ENCODE assay signal across 9 mouse cellular contexts in the genomic region with DNA sequence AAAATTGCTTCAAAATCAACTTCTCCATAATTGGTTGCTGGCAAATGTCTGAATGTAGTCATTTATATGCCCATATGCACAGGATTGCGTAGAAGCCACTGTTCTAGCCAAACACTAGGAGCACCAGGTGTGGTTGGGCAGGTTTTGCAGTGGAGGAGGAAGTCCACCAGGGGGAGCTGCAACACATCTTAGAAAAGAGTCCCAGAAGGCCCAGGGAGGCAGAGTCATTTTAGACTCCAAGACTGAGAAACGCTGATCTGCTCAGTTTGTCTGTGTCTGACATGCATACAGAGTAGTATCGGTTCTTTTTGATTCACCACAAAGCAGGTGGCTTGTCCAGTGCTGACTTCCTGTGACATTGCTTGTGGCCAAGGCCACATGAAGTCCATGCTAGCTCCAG. TPM values are rescaled to one million over a fixed set of nuclear protein-coding genes. Genes with fewer than 3 reads are reported as not detected.
DNase-seq lines count a peak whose midpoint lies in the region; ATAC-seq and TF ChIP-seq lines count a peak whose summit lies in the region.
"Had no signal": no experiment of that assay in that cellular context is flagged by ENCODE, and none has a peak within 500 bp of the region (broad histone marks: within the 10 kb centered on the region; RNA-seq: fewer than 3 reads in every experiment).

No protein-coding gene starts in this region.

- no peak for TF ChIP-seq POLR2A in limb, embryonic 14.5 days (IDR thresholded peaks at IDR 0.05; ENCODE audit: borderline replicate concordance, extremely low read depth, insufficient read depth, insufficient read length)

- H3K4me3 ChIP-seq in intestine, postnatal 0 days (ENCODE audit: low read depth, low read length): no peak overlapping the region
- H3K4me3 ChIP-seq in intestine, embryonic 15.5 days (replicated peaks): no peak overlapping the region
- no peak overlapping the region for H3K4me3 ChIP-seq in limb, embryonic 14.5 days (replicated peaks; ENCODE audit: low read length)
- no peak overlapping the region for H3K4me3 ChIP-seq in neural tube, embryonic 15.5 days (replicated peaks)
- H3K4me3 ChIP-seq: embryonic facial prominence, embryonic 13.5 days had no signal

- H3K27ac ChIP-seq in intestine, postnatal 0 days (ENCODE audit: low read depth, low read length): no peak overlapping the region
- no peak overlapping the region for H3K27ac ChIP-seq in intestine, embryonic 15.5 days
- H3K27ac ChIP-seq in limb, embryonic 14.5 days (replicated peaks; ENCODE audit: low read depth, low read length): no peak overlapping the region
- no peak overlapping the region for H3K27ac ChIP-seq in neural tube, embryonic 15.5 days (replicated peaks)
- H3K27ac ChIP-seq: embryonic facial prominence, embryonic 13.5 days had no signal

- no peaks in the 10 kb centered on the region for H3K27me3 ChIP-seq in intestine, postnatal 0 days (replicated peaks; ENCODE audit: control insufficient read depth, insufficient read depth, low read length)
- no peaks in the 10 kb centered on the region for H3K27me3 ChIP-seq in intestine, embryonic 15.5 days (replicated peaks)
- no peaks in the 10 kb centered on the region for H3K27me3 ChIP-seq in limb, embryonic 14.5 days (ENCODE audit: control insufficient read depth, insufficient read depth, low read length)
- H3K27me3 ChIP-seq in neural tube, embryonic 15.5 days (replicated peaks): no peaks in the 10 kb centered on the region
- H3K27me3 ChIP-seq: embryonic facial prominence, embryonic 13.5 days had no signal

- ATAC-seq in intestine, postnatal 0 days: no peak
- no peak for ATAC-seq in intestine, embryonic 15.5 days
- ATAC-seq in limb, embryonic 14.5 days (ENCODE audit: low FRiP score, low read depth): no peak
- peak; percentile 50; the same call in 1 of the 2 replicates for ATAC-seq in neural tube, embryonic 15.5 days (ENCODE audit: low FRiP score)

- TF ChIP-seq CTCF in intestine, postnatal 0 days (IDR thresholded peaks at IDR 0.05; ENCODE audit: low read depth): peak; percentile 90

- no peaks in the 10 kb centered on the region for H3K9me3 ChIP-seq in intestine, postnatal 0 days (ENCODE audit: control insufficient read depth)
- H3K9me3 ChIP-seq in intestine, embryonic 15.5 days: no peaks in the 10 kb centered on the region
- no peaks in the 10 kb centered on the region for H3K9me3 ChIP-seq in limb, embryonic 14.5 days (ENCODE audit: control insufficient read depth, low read length)
- H3K9me3 ChIP-seq in neural tube, embryonic 15.5 days (replicated peaks): no peaks in the 10 kb centered on the region
- H3K9me3 ChIP-seq: embryonic facial prominence, embryonic 13.5 days had no signal

- DNase-seq in cerebellum, adult 11 months: peak; percentile 80
- peak; percentile 58 to 93 for DNase-seq in frontal cortex, adult 2 months (ENCODE audit: extremely low spot score in 1 of 2, low spot score in 1 of 2)
- peak; percentile 89 for DNase-seq in kidney, adult 9 months
- DNase-seq in limb, embryonic 14.5 days (ENCODE audit: low spot score): peak; percentile 91
- DNase-seq in testis, postnatal 10 days (ENCODE audit: low spot score): peak; percentile 89

- H3K4me1 ChIP-seq in intestine, postnatal 0 days (replicated peaks; ENCODE audit: control insufficient read depth, insufficient read depth, low read length): no peaks in the 10 kb centered on the region
- no peaks in the 10 kb centered on the region for H3K4me1 ChIP-seq in intestine, embryonic 15.5 days (replicated peaks)
- H3K4me1 ChIP-seq in limb, embryonic 14.5 days (ENCODE audit: control insufficient read depth, insufficient read depth, low read length): no peaks in the 10 kb centered on the region
- H3K4me1 ChIP-seq in neural tube, embryonic 15.5 days: no peaks in the 10 kb centered on the region
- H3K4me1 ChIP-seq: embryonic facial prominence, embryonic 13.5 days had no signal

- H3K4me2 ChIP-seq in intestine, postnatal 0 days (replicated peaks; ENCODE audit: low read depth): no peak overlapping the region
- no peak overlapping the region for H3K4me2 ChIP-seq in intestine, embryonic 15.5 days (replicated peaks)
- no peak overlapping the region for H3K4me2 ChIP-seq in limb, embryonic 14.5 days (replicated peaks; ENCODE audit: low read depth, low read length, severe bottlenecking)
- H3K4me2 ChIP-seq in neural tube, embryonic 15.5 days: no peak overlapping the region
- H3K4me2 ChIP-seq: embryonic facial prominence, embryonic 13.5 days had no signal

- no peak overlapping the region for H3K9ac ChIP-seq in intestine, postnatal 0 days (ENCODE audit: low read depth, low read length)
- no peak overlapping the region for H3K9ac ChIP-seq in intestine, embryonic 15.5 days
- no peak overlapping the region for H3K9ac ChIP-seq in limb, embryonic 14.5 days (ENCODE audit: low read depth, low read length, severe bottlenecking)
- H3K9ac ChIP-seq in neural tube, embryonic 15.5 days (replicated peaks): no peak overlapping the region
- H3K9ac ChIP-seq: embryonic facial prominence, embryonic 13.5 days had no signal

- no peaks in the 10 kb centered on the region for H3K36me3 ChIP-seq in intestine, postnatal 0 days (ENCODE audit: control insufficient read depth, insufficient read depth)
- H3K36me3 ChIP-seq in intestine, embryonic 15.5 days: no peaks in the 10 kb centered on the region
- H3K36me3 ChIP-seq in limb, embryonic 14.5 days (ENCODE audit: control insufficient read depth, insufficient read depth, low read length): peaks cover under 1% of the 10 kb centered on the region; the same call in 1 of the 2 replicates
- peaks cover 10% of the 10 kb centered on the region for H3K36me3 ChIP-seq in neural tube, embryonic 15.5 days

- 17% methylated on average over 3 of the region's 3 CpGs for WGBS in intestine, postnatal 0 days
- WGBS in intestine, embryonic 15.5 days: 19% methylated on average over 3 of the region's 3 CpGs
- 31% methylated on average over 3 of the region's 3 CpGs for WGBS in limb, embryonic 14.5 days
- 23% methylated on average over 3 of the region's 3 CpGs for WGBS in neural tube, embryonic 15.5 days

RNA-seq across cellular contexts. Expression of gene Btbd16, which starts 3.2 kb away (rescaled TPM):
- polyA plus RNA-seq in intestine, postnatal 0 days (2015; fragmentation: Nextera tagmentation; extraction: Ambion mirVana): not detected in 2 replicates
- polyA plus RNA-seq in intestine, embryonic 15.5 days (2015; fragmentation: Nextera tagmentation; extraction: Ambion mirVana): 0.05 and 0.06 TPM in 2 replicates
- 0.50 and 0.62 TPM in 2 replicates for polyA plus RNA-seq in frontal cortex, adult 2 months (2012; rRNA removed)
- 0.05 TPM in 1 of 2 replicates, not detected in the other for polyA plus RNA-seq in limb, embryonic 14.5 days (2012; rRNA removed)
- not detected in 2 replicates for polyA plus RNA-seq in limb, embryonic 14.5 days (2014; fragmentation: Nextera tagmentation; extraction: Ambion mirVana)
- polyA plus RNA-seq in neural tube, embryonic 15.5 days (2015; fragmentation: Nextera tagmentation; extraction: Ambion mirVana): 0.05 TPM in 1 of 2 replicates, not detected in the other
- polyA plus RNA-seq: embryonic facial prominence, embryonic 13.5 days had no signal
